Mouse (Mus musculus) cortical plate, adult 2 months (tissue): ENCODE results near the gene Fzd2. TPM values are rescaled to one million over a fixed set of nuclear protein-coding genes. Genes with fewer than 3 reads are reported as not detected.
"Not testable (repeated sequence)": the region's sequence is repeated elsewhere in the genome, so short reads cannot be mapped to it uniquely, and the experiment has no call there.

Experiments
- H3K27ac ChIP-seq: fragments of 200-500 bp; 2 replicates; pipeline ENCODE4 v1.5.1; 2012; ENCODE audit warnings: low read length, control low read depth, inconsistent platforms; ENCODE audit not compliant: insufficient read depth
- H3K4me1 ChIP-seq: fragments of 200-500 bp; 2 replicates; pipeline ENCODE4 v1.6.1; 2011; ENCODE audit warnings: low read length; ENCODE audit not compliant: control insufficient read depth, insufficient read depth
- H3K4me3 ChIP-seq: fragments of 200-500 bp; 2 replicates; pipeline ENCODE4 v1.5.1; 2011; ENCODE audit warnings: mild to moderate bottlenecking, low read length, control low read depth; ENCODE audit not compliant: insufficient read depth
- CTCF ChIP-seq: fragments of 200-500 bp; IDR thresholded peaks from 2 replicates; pipeline ENCODE4 v1.5.1; 2011; ENCODE audit warnings: mild to moderate bottlenecking, control low read depth, low read length; ENCODE audit not compliant: insufficient read depth; ENCODE audit errors: extremely low read depth
- POLR2A ChIP-seq: fragments of 200-500 bp; IDR thresholded peaks from 2 replicates; pipeline ENCODE4 v1.6.1; 2011; ENCODE audit warnings: mild to moderate bottlenecking, low read length, control low read depth; ENCODE audit not compliant: insufficient read depth; ENCODE audit errors: extremely low read depth
- polyA plus RNA-seq: library from polyadenylated mRNA; depleted of rRNA; stranded (reverse); fragments of >200 nt; gene quantifications from 2 replicates; pipeline ENCODE4 v1.2.3, GENCODE M21; 2012

Gene Fzd2
- polyA plus RNA-seq, 1 experiment: 11.8 TPM

- TF ChIP-seq POLR2A: no peak
- TF ChIP-seq CTCF: no peak
- Histone ChIP-seq H3K4me3 (peak overlapping the region; percentile 64; the same call in 1 of the 2 replicates), H3K4me1 (no peaks in the 10 kb centered on the region), H3K27ac (no peak overlapping the region)
Observed at GRCm38 (mm10) chr11:102603496-102603850, 723 bp upstream of the Fzd2 start.

GRCm38 (mm10) chr11:102604777-102605552, 769 bp downstream of the Fzd2 start:
- peak overlapping the region; percentile 64 for H3K4me3 ChIP-seq
- H3K27ac ChIP-seq: no peak overlapping the region; the same call in 1 of the 2 replicates
- TF ChIP-seq POLR2A (no peak), CTCF (no peak)
- no peaks in the 10 kb centered on the region for H3K4me1 ChIP-seq

GRCm38 (mm10) chr11:102605553-102606416, 1.6 kb downstream of the Fzd2 start:
- Histone ChIP-seq H3K4me1 (no peaks in the 10 kb centered on the region), H3K4me3 (peak overlapping the region; percentile 64), H3K27ac (no peak overlapping the region)
- TF ChIP-seq POLR2A (no peak), CTCF (no peak)

- TF ChIP-seq POLR2A (no peak), CTCF (no peak)
Observed at GRCm38 (mm10) chr11:102606751-102607171, 2.6 kb downstream of the Fzd2 start.

GRCm38 (mm10) chr11:102607201-102607600, 3.0 kb downstream of the Fzd2 start:
- H3K27ac ChIP-seq, H3K4me1 ChIP-seq: not testable (repeated sequence)
- H3K4me3 ChIP-seq: peak overlapping the region; percentile 64; the same call in 1 of the 2 replicates

More at GRCm38 (mm10) chr11:102606751-102607171, 2.6 kb downstream of the Fzd2 start:
- Histone ChIP-seq H3K4me3 (peak overlapping the region; percentile 64), H3K27ac (no peak overlapping the region), H3K4me1 (no peaks in the 10 kb centered on the region)

- Histone ChIP-seq H3K4me1 (no peaks in the 10 kb centered on the region), H3K4me3 (no peak overlapping the region; the same call in 1 of the 2 replicates), H3K27ac (no peak overlapping the region)
- no peak for TF ChIP-seq CTCF
- TF ChIP-seq POLR2A: no peak
Observed at GRCm38 (mm10) chr11:102607686-102608548, 3.7 kb downstream of the Fzd2 start.

- TF ChIP-seq CTCF (no peak), POLR2A (no peak)
- Histone ChIP-seq H3K4me1 (no peaks in the 10 kb centered on the region), H3K4me3 (no peak overlapping the region), H3K27ac (no peak overlapping the region)
Observed at GRCm38 (mm10) chr11:102608691-102609090, 4.5 kb downstream of the Fzd2 start.

GRCm38 (mm10) chr11:102609483-102609882, 5.3 kb downstream of the Fzd2 start:
- Histone ChIP-seq H3K4me3 (no peak overlapping the region), H3K27ac (no peak overlapping the region), H3K4me1 (no peaks in the 10 kb centered on the region)
- no peak for TF ChIP-seq POLR2A
- TF ChIP-seq CTCF: no peak

GRCm38 (mm10) chr11:102610260-102610659, 6.1 kb downstream of the Fzd2 start:
- no peak for TF ChIP-seq POLR2A
- TF ChIP-seq CTCF: no peak
- Histone ChIP-seq H3K27ac (no peak overlapping the region), H3K4me1 (no peaks in the 10 kb centered on the region), H3K4me3 (no peak overlapping the region)
